Mouse (Mus musculus) hematopoietic multipotent progenitor cell, adult 10-12 weeks (in vitro differentiated cells): ENCODE data around the gene Ndufaf3. TPM values are rescaled to one million over a fixed set of nuclear protein-coding genes. Genes with fewer than 3 reads are reported as not detected.

Experiments
- polyA plus RNA-seq: library from polyadenylated mRNA; stranded (reverse); fragments of >175 nt; gene quantifications from 2 replicates; pipeline ENCODE4 v1.2.3, GENCODE M21; 2012; ENCODE audit warnings: low replicate concordance

Gene Ndufaf3
- polyA plus RNA-seq: 6.9 and 18.4 TPM in 2 replicates

GRCm38 (mm10) chr9:108566815-108567776 lies at the start of gene Ndufaf3:
Gene Ndufaf3, minus strand, starts transcription at chr9:108567434.

DNA sequence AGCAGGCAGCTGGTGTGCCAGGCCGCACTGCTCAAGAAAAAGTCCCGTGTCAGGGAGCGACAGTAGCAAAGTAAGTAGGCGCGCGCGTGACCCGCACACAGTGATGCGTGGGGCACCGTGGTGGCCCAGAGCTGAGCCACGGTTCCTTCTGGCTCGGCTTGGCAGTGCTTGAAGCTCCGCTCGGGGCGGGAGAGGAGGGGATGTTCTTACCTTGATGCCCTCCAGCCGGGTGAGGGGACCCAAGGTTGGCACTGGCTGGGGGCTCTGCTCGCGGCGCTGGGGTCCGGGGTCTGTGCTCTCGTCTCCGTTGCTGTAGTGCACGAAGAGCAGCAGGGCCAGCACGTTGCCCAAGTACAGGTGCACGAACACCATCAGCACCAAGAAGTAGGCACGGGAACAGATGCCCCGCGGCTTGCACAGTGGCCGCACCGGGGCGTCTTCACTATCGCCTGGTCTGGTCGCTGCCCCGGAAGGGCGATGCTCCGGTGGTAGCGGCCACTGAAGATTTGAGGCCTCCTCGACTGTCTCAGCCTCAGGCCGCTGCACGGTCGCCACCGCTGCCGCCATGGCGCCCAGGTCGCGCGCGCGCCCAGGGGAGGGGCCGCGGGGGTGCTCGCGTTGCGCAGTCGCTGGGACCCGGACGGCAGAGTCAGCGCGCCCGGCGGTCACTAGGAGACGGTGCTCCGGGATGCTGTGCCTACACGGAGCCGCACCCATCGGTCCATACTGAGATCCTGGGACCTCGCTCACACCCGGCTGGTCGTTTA lies 29.9 kb upstream of the Ndufaf3 start, which contains the start of gene P4htm:
TSS of gene P4htm (minus strand) at position 670 of the 767 bp plus-strand sequence.

GRCm38 (mm10) chr9:108578545-108579343 lies 11.5 kb upstream of the Ndufaf3 start, which contains the start of gene Wdr6:
Gene Wdr6, minus strand, starts transcription at chr9:108578739.

DNA sequence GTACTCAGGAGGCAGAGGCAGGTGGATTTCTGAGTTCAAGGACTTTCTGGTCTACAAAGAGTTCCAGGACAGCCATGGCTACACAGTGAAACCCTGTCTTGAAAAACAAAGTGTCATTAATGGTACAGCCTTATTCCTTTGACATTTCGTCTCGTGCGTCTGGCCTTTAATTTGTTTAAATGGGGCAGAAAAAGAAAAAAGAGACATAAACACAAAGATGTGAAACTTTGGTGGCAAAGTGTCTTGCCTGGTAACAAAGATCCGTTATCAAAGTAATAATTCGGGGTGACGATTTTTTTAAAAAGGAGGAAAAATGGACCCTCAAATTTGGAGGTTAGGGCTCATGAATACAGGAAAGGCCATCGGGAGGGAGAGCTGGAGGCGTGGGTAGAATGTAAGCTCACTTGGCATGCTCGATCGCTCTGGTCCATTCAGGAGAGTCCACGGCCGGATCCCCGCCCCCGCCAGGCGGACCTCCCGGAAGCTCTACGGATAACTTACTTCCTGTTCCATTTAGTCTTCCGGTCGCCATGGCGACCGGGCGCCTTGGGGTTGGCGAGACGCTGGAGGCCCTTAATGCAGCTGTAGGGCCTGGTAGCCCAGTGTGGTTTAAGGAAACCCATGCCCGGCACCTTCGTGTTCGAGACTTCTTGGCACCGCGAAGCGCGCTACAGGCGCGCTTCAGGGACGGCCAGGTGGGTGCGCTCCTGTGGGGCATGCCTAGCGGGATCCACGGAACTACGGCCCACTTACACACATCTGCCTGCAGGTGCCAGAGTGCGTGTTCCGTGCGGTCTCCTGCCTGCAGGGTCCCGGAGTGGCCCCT lies 2.4 kb upstream of the Ndufaf3 start, which contains the start of gene Dalrd3:
TSS of gene Dalrd3 (plus strand) at position 506 of the 826 bp plus-strand sequence.

DNA sequence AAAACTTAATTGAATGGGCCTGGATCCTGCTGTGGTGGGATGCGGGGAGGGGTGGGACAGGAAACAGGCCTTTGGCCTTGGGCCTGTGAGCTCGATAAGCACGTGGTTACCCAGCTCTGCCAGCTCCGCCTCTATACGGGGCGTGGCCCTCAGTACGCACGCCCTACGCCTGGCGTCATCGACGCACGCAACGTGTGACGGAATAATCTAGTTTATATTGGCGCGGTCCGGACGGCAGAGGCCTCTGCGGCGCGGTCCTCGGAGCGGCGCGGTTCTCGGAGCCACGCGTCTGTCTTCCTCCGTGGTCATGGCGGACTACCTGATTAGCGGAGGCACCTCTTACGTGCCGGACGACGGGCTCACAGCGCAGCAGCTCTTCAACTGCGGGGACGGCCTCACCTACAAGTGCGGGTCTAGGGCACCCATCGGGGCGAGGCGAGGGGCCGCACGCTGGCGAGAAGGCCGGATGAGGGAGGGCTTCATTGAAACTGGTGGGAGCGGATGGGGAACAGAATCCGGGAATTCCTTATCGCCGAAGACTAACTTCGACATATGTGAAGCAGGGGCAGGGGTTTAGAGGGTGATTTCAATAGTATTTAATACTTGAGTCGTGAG lies 6.9 kb downstream of the Ndufaf3 start, which contains the start of gene Impdh2:
TSS of gene Impdh2 (plus strand) at position 60 of the 615 bp plus-strand sequence.

DNA sequence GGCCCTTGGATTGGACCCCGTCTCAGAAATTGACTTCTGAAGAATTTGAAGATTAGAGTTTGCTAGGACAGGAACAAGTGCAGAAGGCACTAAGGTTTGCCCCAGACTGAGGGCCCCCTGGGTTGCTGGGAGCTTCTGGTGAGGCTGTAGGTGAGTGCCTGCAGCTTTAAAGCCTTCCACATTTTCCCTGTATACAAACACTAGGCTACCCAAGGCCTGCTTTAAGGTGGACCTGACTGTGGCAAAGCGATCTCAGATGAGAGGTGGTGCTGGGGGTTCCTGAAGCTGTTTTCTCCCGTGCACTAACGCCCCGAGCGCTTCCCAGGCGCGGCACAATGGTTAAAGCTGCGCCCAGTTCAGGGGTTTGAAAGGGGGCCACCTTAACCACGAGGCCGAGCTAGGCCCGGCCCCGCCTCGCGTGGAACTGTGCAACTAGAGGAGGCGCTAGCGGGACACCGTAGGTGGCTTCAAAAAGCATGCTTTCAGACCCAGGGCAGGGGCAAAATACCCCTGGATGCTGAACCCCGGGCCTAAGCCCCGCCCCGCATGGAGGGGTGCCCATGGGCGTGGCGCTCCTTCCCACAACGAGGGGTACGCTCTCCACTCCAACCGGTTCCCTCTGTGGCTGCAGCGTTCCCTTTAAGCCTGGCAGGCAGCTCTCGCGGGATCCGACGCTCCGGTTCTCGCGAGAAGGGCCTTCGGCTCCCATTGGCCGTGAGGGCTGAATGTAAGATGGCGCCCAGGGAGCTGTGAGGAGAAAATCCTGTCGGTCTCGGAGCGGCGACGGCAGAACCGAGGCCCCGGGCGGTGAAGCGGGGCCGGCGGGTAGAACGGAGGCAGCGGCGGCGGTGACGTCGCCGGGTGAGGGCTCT lies 50.6 kb downstream of the Ndufaf3 start, which contains the start of gene Qrich1:
TSS of gene Qrich1 (plus strand) at position 427 of the 872 bp plus-strand sequence.

Other genes starting within 250 kb of the Ndufaf3 start
- gene Gpx1, start 228.5 kb downstream of the Ndufaf3 start, polyA plus RNA-seq: 259 and 377 TPM in 2 replicates
- 18.2 and 114 TPM in 2 replicates for gene Usp4, start 219.6 kb downstream of the Ndufaf3 start, polyA plus RNA-seq
- gene 1700102P08Rik, start 174.6 kb downstream of the Ndufaf3 start, polyA plus RNA-seq: 3.3 and 5.5 TPM in 2 replicates
- 0.08 TPM in 1 of 2 replicates, not detected in the other for gene Ccdc36, start 138.9 kb downstream of the Ndufaf3 start, polyA plus RNA-seq
- not detected in 2 replicates for gene BC048562, start 131.0 kb downstream of the Ndufaf3 start, polyA plus RNA-seq
- gene Ccdc71, start 106.9 kb downstream of the Ndufaf3 start, polyA plus RNA-seq: 15.7 and 24.2 TPM in 2 replicates
- 13.3 and 17.0 TPM in 2 replicates for gene Klhdc8b, start 105.9 kb downstream of the Ndufaf3 start, polyA plus RNA-seq
- 0.42 and 1.4 TPM in 2 replicates for gene Lamb2, start 87.7 kb downstream of the Ndufaf3 start, polyA plus RNA-seq
- gene Usp19, start 76.8 kb downstream of the Ndufaf3 start, polyA plus RNA-seq: 85.5 and 193 TPM in 2 replicates
- gene Qars, start 59.7 kb downstream of the Ndufaf3 start, polyA plus RNA-seq: 27.8 and 92.7 TPM in 2 replicates
- 65.0 and 106 TPM in 2 replicates for gene Qrich1, start 50.6 kb downstream of the Ndufaf3 start, polyA plus RNA-seq
- 31.4 and 47.0 TPM in 2 replicates for gene Impdh2, start 7.1 kb downstream of the Ndufaf3 start, polyA plus RNA-seq
- gene Dalrd3, start 2.5 kb upstream of the Ndufaf3 start, polyA plus RNA-seq: 157 and 182 TPM in 2 replicates
- gene Wdr6, start 11.3 kb upstream of the Ndufaf3 start, polyA plus RNA-seq: 13.4 and 24.3 TPM in 2 replicates
- 4.7 and 12.9 TPM in 2 replicates for gene P4htm, start 30.2 kb upstream of the Ndufaf3 start, polyA plus RNA-seq
- gene Arih2, start 82.0 kb upstream of the Ndufaf3 start, polyA plus RNA-seq: 114 and 142 TPM in 2 replicates
- 3.4 and 6.8 TPM in 2 replicates for gene Slc25a20, start 94.7 kb upstream of the Ndufaf3 start, polyA plus RNA-seq
- gene Prkar2a, start 121.9 kb upstream of the Ndufaf3 start, polyA plus RNA-seq: 6.8 and 9.0 TPM in 2 replicates
- 41.5 and 47.7 TPM in 2 replicates for gene Ip6k2, start 216.4 kb upstream of the Ndufaf3 start, polyA plus RNA-seq
- gene Nckipsd, start 240.9 kb upstream of the Ndufaf3 start, polyA plus RNA-seq: 13.8 and 33.4 TPM in 2 replicates